Mouse (Mus musculus) natural killer cell, adult 2 months (primary cell): ENCODE results near the gene 4930404H24Rik.

Experiments used
- DNase-seq, 2 experiments: peaks; one replicate each; pipeline ENCODE4 v3.0.0; 2022; ENCODE audit warnings: low spot score in 2 of 2

4930404H24Rik gene

GRCm38 (mm10) chr2:153529931-153530766, 37.6 kb downstream of the 4930404H24Rik start, which contains the start of gene Nol4l:
Gene Nol4l, minus strand, starts transcription at chr2:153529971.
- DNase-seq: no peak

GRCm38 (mm10) chr2:153530948-153531347, 38.4 kb downstream of the 4930404H24Rik start:
- no peak for DNase-seq

- no peak for DNase-seq
Measured at GRCm38 (mm10) chr2:153533981-153534380, 41.4 kb downstream of the 4930404H24Rik start.

GRCm38 (mm10) chr2:153538898-153539297, 46.3 kb downstream of the 4930404H24Rik start:
- DNase-seq: no peak

GRCm38 (mm10) chr2:153542936-153543668, 50.5 kb downstream of the 4930404H24Rik start:
- peak in 1 of 2 experiments; percentile 44 for DNase-seq
